Mouse (Mus musculus): ENCODE data around the gene Lipo4.
"Not testable (repeated sequence)": the region's sequence is repeated elsewhere in the genome, so short reads cannot be mapped to it uniquely, and the experiment has no call there.

The Lipo4 gene

DNA sequence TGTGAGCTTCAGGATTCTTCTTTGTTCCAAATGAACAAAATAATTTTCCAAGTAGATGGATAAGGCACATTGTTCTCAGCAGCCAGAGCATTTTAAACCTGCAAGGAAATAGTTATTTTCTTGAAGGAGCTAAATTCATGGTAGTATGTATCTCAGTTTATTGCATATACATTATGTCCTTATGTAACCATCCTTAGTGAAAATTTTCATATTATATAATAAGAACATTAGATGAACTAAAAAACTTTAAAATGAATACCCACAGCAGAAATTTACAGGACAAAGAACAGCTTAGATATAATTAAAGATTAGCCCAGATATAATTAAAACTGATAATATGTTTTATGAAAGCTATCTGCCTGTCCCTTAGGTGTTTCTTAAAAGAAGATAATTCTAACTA is at the start of gene Lipo4:
Gene Lipo4 (minus strand): TSS at position 101 of the 400 bp plus-strand sequence.
- no peak for DNase-seq (ENCODE audit: low spot score)

DNA sequence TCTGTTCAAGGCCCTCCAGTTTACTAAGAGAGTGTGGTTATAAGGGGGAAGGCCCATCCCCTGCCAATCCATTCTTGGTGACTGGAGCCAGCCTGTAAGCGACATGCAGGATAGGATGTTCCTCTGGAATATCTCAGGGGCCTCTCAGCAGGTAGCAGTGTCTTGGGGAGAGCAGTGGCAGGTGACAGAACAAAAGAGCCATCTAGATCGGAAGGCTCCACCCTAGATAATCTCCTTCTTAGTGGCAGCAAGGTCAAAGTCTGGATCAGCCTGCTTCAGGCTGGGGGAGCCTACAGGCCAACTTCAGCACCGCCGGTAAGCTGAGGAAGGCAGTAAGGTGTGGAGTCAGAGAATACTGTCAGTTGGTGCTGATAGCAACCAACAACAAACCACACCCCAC is 61.2 kb downstream of the Lipo4 start:
- DNase-seq (ENCODE audit: low spot score) = not testable (repeated sequence)

DNA sequence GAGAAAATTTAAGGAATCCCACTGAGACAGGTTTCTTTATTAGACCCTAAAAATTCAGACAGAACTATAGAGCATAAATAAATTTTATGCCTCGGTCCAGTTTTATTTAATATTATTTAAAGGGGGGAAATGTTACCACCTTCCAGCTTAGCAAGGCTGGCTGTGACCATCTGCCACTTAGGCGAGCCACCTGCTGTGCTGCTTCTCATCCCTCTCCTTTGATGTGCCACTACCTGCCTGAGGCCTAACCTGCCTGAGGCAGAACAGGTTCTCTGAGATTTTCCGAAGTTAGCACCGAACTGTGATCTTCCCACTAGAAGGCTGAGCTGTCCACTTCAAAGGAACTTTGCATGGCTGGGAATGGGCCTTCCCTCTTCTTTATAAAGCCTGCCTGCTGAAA is 63.9 kb downstream of the Lipo4 start:
- DNase-seq (ENCODE audit: low spot score) = no peak
